Mouse (Mus musculus): Measurements from ENCODE around the gene Pla2g6.

GRCm38 (mm10) chr15:79268521-79268920 lies 59.7 kb downstream of the Pla2g6 start:
- TF ChIP-seq CTCF (IDR thresholded peaks at IDR 0.05; ENCODE audit: low read depth) (no peak), EP300 (optimal IDR thresholded peaks at IDR 0.05) (no peak)
